Mouse (Mus musculus) liver, adult (tissue): ENCODE data around the gene Gm20388.

Source experiments
- GATA4 ChIP-seq: IDR thresholded peaks from 2 replicates; pipeline ENCODE4 v1.6.1; 2014; ENCODE audit warnings: mild to moderate bottlenecking, low read length; ENCODE audit not compliant: insufficient replicate concordance

The Gm20388 gene

GRCm38 (mm10) chr8:121127756-121128375 lies 1217.2 kb downstream of the Gm20388 start, which contains the start of gene Foxl1:
Gene Foxl1, plus strand, starts transcription at chr8:121127940.
- TF ChIP-seq GATA4, result no peak

GRCm38 (mm10) chr8:121128531-121129264 lies 1218.1 kb downstream of the Gm20388 start:
- TF ChIP-seq GATA4, result no peak

GRCm38 (mm10) chr8:121129265-121129940 lies 1218.8 kb downstream of the Gm20388 start:
- no peak for TF ChIP-seq GATA4

- no peak for TF ChIP-seq GATA4
These were observed 1219.9 kb downstream of the Gm20388 start for GRCm38 (mm10) chr8:121130522-121130921.

GRCm38 (mm10) chr8:121132961-121133513 lies 1222.4 kb downstream of the Gm20388 start:
- no peak for TF ChIP-seq GATA4

GRCm38 (mm10) chr8:121134102-121134501 lies 1223.5 kb downstream of the Gm20388 start:
- no peak for TF ChIP-seq GATA4

GRCm38 (mm10) chr8:121134512-121134911 lies 1223.9 kb downstream of the Gm20388 start:
- no peak for TF ChIP-seq GATA4

- TF ChIP-seq GATA4, result no peak
These were observed 1226.2 kb downstream of the Gm20388 start for GRCm38 (mm10) chr8:121136856-121137255.

GRCm38 (mm10) chr8:121148573-121149083 lies 1238.0 kb downstream of the Gm20388 start:
- no peak for TF ChIP-seq GATA4

- no peak for TF ChIP-seq GATA4
These were observed 1241.8 kb downstream of the Gm20388 start for GRCm38 (mm10) chr8:121152394-121152793.

- no peak for TF ChIP-seq GATA4
These were observed 1246.4 kb downstream of the Gm20388 start for GRCm38 (mm10) chr8:121156990-121157491.

GRCm38 (mm10) chr8:121158812-121159211 lies 1248.2 kb downstream of the Gm20388 start:
- TF ChIP-seq GATA4, result no peak

GRCm38 (mm10) chr8:121161437-121161836 lies 1250.8 kb downstream of the Gm20388 start:
- no peak for TF ChIP-seq GATA4

- TF ChIP-seq GATA4, result no peak
These were observed 1251.8 kb downstream of the Gm20388 start for GRCm38 (mm10) chr8:121162413-121162812.
